Mouse (Mus musculus): ENCODE results near the gene Fbxo9.

- TF ChIP-seq POLR2A (IDR thresholded peaks at IDR 0.05; ENCODE audit: insufficient read length, low read depth) (no peak), USF1 (IDR thresholded peaks at IDR 0.05; ENCODE audit: low read depth) (no peak), TCF12 (IDR thresholded peaks at IDR 0.05; ENCODE audit: insufficient read depth, poor library complexity, severe bottlenecking) (no peak), MAX (IDR thresholded peaks at IDR 0.05; ENCODE audit: low read depth) (no peak), MYOG (IDR thresholded peaks at IDR 0.05; ENCODE audit: control insufficient read depth in 1 of 3, insufficient read depth in 1 of 3, insufficient read length in 2 of 3, low read depth in 2 of 3) (no peak), POLR2AphosphoS2 (IDR thresholded peaks at IDR 0.05; ENCODE audit: insufficient read length, low read depth) (no peak), CEBPB (IDR thresholded peaks at IDR 0.05; ENCODE audit: insufficient read depth, poor library complexity, severe bottlenecking) (no peak)
These were observed 20.3 kb downstream of the Fbxo9 start for GRCm38 (mm10) chr9:78088521-78088920.
